Mouse (Mus musculus) limb, embryonic 15.5 days (tissue): ENCODE results near the gene Ercc2. TPM values are rescaled to one million over a fixed set of nuclear protein-coding genes. Genes with fewer than 3 reads are reported as not detected.

Experiments
- ATAC-seq: fragments of 200-750 bp; cut with Nextera tagmentation; 2 replicates; pipeline ENCODE4 v1.8.0; 2017; ENCODE audit warnings: low read depth, moderate TSS enrichment; ENCODE audit not compliant: insufficient number of reproducible peaks, low FRiP score, low TSS enrichment
- H3K27ac ChIP-seq: fragments of 300-500 bp; sonication (generic); 2 replicates; pipeline ENCODE4 v1.5.1; 2015; ENCODE audit warnings: moderate library complexity, mild to moderate bottlenecking, inconsistent platforms
- H3K27me3 ChIP-seq: fragments of 300-500 bp; sonication (generic); 2 replicates; pipeline ENCODE4 v1.6.1; 2015; ENCODE audit warnings: inconsistent platforms
- H3K36me3 ChIP-seq: fragments of 300-500 bp; sonication (generic); 2 replicates; pipeline ENCODE4 v1.6.1; 2015; ENCODE audit warnings: inconsistent platforms
- H3K4me1 ChIP-seq: fragments of 300-500 bp; sonication (generic); 2 replicates; pipeline ENCODE4 v1.6.1; 2015; ENCODE audit warnings: inconsistent platforms
- H3K4me2 ChIP-seq: fragments of 300-500 bp; sonication (generic); 2 replicates; pipeline ENCODE4 v1.6.1; 2015; ENCODE audit warnings: mild to moderate bottlenecking, inconsistent platforms
- H3K4me3 ChIP-seq: fragments of 300-500 bp; sonication (generic); 2 replicates; pipeline ENCODE4 v1.5.1; 2015; ENCODE audit warnings: mild to moderate bottlenecking, inconsistent platforms
- H3K9ac ChIP-seq: fragments of 300-500 bp; sonication (generic); 2 replicates; pipeline ENCODE4 v1.6.1; 2015; ENCODE audit warnings: inconsistent platforms
- H3K9me3 ChIP-seq: fragments of 300-500 bp; sonication (generic); 2 replicates; pipeline ENCODE4 v1.6.1; 2016; ENCODE audit warnings: inconsistent platforms
- WGBS: fragments of 180-500 bp; shearing (Covaris S2); methylation state at CpG from one replicate; pipeline ENCODE4 v1.1.7; 2015; 5-methylcytosine and 5-hydroxymethylcytosine counted together
- polyA plus RNA-seq: library from polyadenylated mRNA; unstranded; fragments of >200 nt; fragmentation: Nextera tagmentation; extraction: Ambion mirVana; gene quantifications from 2 replicates; pipeline ENCODE4 v1.2.1, GENCODE M21; 2015

Gene Ercc2
- polyA plus RNA-seq, 1 experiment from 2014 or later: 14.9 TPM

DNA sequence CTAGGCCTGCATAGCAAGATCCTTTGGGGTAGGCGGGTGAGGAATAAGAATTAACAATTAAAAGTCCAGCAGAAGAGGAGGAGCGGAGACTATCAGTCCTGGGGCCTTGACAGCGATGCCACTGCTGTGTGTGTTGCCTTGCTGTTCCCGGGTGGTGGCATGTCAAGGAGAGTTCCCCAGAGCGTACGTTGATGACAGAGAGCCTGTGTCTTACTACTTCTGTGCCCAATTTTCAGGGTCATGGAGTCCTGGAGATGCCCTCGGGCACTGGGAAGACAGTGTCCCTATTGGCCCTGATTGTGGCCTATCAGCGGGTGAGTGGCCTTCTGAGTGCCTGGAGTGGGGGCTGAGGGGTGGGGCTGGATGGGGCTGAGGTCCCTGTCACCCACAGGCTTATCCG is 1.9 kb downstream of the Ercc2 start:
- H3K4me2 ChIP-seq: no peak overlapping the region

DNA sequence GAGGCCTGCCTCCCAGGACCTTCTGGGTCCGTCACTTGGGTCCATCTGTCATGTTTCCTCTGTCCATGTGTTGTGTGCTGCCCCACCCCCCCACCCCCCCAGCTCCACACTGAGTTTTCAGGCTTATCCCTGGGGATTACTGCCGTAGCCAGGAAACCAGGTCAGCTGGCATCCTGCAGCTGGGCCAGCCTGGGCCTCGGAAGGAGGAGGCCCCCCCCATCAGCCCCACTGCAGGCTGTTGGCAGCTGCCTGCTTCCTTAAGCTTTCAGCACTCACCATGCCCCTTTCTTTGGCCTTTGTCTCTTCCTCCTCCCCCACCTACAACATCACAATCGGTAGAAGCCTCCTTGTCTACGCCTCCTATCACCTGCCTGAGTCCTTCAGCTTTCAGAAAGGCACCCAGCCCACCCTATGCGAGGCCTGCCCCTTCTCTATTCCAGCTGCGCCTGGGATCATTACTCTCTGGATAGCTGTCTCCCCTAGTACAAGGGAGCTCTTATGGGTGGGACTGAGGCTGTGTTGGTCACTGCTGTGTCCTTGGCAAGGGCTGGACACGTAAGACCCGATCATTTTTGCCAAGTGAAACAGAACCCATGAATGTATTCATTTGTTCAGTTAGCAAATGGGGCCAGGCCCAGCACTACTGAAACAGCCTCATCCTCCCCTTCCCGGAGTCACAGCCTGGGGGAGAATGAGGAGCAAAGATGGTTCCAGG is 7.0 kb downstream of the Ercc2 start:
- H3K27me3 ChIP-seq: no peaks in the 10 kb centered on the region
- no peak overlapping the region for H3K27ac ChIP-seq
- H3K4me3 ChIP-seq: no peak overlapping the region
- H3K9ac ChIP-seq: no peak overlapping the region
- peaks cover 96% of the 10 kb centered on the region for H3K36me3 ChIP-seq
- ATAC-seq: no peak
- WGBS: 76% methylated on average over 10 of the region's 10 CpGs
- no peaks in the 10 kb centered on the region for H3K9me3 ChIP-seq
- no peak overlapping the region for H3K4me2 ChIP-seq
- 0 out of 2 replicates have a peak, but pooled peaks cover 4% of the 10 kb centered on the region for H3K4me1 ChIP-seq

More for the DNA sequence above, 1.9 kb downstream of the Ercc2 start:
- H3K4me1 ChIP-seq: peaks cover 21% of the 10 kb centered on the region
- no peak for ATAC-seq
- 87% methylated on average over 9 of the region's 9 CpGs for whole genome bisulfite sequencing
- H3K4me3 ChIP-seq: no peak overlapping the region; the same call in 1 of the 2 replicates
- H3K27ac ChIP-seq: no peak overlapping the region
- no peak overlapping the region for H3K9ac ChIP-seq
- peaks cover 46% of the 10 kb centered on the region for H3K36me3 ChIP-seq
- H3K9me3 ChIP-seq: no peaks in the 10 kb centered on the region
- H3K27me3 ChIP-seq: no peaks in the 10 kb centered on the region

DNA sequence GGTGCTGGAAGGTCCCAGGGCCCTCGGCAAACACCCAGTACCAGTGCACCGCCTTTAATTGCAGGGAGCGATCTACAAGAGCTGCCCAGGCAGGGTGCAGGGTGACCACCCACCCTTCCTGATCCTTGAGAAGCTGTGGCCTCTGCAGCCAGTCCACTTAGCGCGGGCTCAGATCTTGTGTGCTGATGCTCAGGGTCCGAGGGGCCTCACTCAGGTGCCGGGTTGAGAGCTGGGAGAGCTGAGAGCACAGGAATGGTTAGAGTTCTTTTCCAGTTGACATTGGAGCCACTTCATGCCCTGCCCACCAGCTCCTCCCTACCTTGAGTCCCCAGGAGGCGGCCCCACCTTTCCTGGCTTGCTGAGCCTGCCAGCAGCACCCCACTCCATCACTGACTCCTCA is 12.7 kb downstream of the Ercc2 start:
- no peak overlapping the region for H3K4me2 ChIP-seq
- peaks cover 62% of the 10 kb centered on the region for H3K36me3 ChIP-seq
- 88% methylated on average over 8 of the region's 8 CpGs for WGBS
- H3K4me1 ChIP-seq: peaks cover 6% of the 10 kb centered on the region
- no peak overlapping the region for H3K9ac ChIP-seq
- no peak for ATAC-seq
- no peaks in the 10 kb centered on the region for H3K9me3 ChIP-seq
- H3K27me3 ChIP-seq: peaks cover 4% of the 10 kb centered on the region
- H3K4me3 ChIP-seq: no peak overlapping the region
- H3K27ac ChIP-seq: no peak overlapping the region

DNA sequence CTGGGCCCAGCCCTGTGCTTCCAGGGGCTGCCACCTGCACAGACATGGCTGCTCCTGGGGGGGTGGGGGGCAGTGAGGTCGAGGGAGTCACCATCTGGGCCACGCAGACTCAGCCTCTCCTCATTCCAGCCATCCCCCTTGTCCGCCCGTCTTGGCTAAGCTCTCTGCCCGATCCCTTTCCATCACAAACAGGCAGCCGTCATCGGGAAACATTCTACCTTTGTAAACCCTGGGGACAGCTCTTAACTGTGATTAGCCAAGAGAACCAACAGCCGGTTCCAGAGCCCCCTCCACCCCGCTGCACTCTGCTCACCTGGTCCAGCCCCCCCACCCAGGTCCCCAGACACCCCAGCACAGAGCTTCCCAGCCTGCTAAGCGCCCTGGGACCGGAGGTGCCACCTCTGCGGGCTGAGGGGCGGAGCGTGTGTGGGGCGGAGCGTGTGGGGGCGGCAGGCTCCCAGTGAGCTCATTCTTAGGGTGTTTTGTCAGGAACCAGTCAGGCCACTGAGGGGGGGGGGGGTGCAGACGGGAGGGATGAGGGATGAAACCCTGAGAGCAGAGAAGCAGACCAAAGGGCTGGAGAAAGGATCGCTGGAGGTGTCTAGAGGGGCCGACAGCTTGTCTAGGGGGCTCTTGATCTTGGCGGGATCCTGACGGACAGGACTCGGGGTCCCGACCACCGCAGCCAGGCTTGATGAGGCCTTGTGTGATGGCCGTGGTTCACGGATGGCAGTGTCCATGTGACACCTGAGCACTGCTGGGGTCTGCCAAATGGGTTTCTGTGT is 17.9 kb downstream of the Ercc2 start:
- 2% methylated on average over 26 of the region's 27 CpGs for WGBS
- H3K9ac ChIP-seq: peak overlapping the region; percentile 14
- no peak for ATAC-seq
- peaks cover 24% of the 10 kb centered on the region for H3K4me1 ChIP-seq
- peak overlapping the region; percentile 47 for H3K4me2 ChIP-seq
- peak overlapping the region; percentile 32 for H3K4me3 ChIP-seq
- no peak overlapping the region; the same call in 1 of the 2 replicates for H3K27ac ChIP-seq
- H3K27me3 ChIP-seq: peaks cover 37% of the 10 kb centered on the region
- H3K9me3 ChIP-seq: peaks cover 6% of the 10 kb centered on the region; the same call in 1 of the 2 replicates
- peaks cover 10% of the 10 kb centered on the region for H3K36me3 ChIP-seq

DNA sequence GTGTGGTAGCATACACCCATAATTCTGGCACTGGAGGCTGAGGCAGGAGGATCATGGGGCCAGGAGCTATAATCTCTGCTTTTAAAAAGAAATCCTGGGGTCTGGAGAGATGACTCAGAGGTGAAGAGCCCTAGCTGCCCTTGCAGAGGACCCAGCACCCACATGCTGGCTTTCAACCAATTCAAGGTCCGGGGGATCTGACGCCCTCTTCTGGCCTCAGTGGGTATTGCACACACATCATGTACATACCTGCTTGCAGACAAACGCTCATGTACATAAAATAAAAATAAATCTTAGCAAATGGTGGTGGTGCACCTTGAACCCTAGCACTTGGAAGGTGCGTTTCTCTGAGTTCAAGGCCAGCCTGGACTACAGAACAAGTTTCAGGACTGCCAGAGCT is 19.1 kb downstream of the Ercc2 start:
- WGBS: 88% methylated on average over 4 of the region's 4 CpGs
- no peak for ATAC-seq
- peaks cover 6% of the 10 kb centered on the region; the same call in 1 of the 2 replicates for H3K9me3 ChIP-seq
- peaks cover 24% of the 10 kb centered on the region for H3K4me1 ChIP-seq
- H3K9ac ChIP-seq: no peak overlapping the region
- no peak overlapping the region for H3K4me3 ChIP-seq
- no peaks in the 10 kb centered on the region for H3K36me3 ChIP-seq
- H3K27me3 ChIP-seq: peaks cover 46% of the 10 kb centered on the region
- H3K27ac ChIP-seq: no peak overlapping the region
- no peak overlapping the region for H3K4me2 ChIP-seq

DNA sequence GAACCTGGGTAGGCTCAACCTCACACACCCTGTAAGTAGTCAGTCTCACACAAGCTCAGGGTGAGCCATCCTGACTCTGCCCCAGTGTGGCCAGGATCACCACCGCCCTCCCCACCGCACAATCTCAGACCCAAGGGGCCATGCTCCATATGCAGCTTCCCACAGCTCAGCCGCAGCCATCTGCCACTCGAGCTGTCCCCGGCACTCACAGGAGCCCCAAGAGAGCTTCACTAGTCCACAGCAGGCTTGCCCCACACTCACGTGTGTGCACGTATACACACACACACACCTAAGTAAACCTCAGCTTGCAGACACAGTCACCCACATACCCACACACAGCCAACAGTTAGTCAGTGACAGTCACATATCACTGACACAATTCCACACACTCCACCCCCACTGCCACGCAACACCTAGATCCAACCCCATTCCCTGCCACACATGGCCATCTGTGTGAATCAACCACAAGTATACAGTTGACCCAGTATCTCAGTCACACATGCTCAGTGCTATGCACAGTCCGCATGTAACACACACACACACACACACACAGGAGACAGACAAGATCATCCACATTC is 20.8 kb downstream of the Ercc2 start:
- no peaks in the 10 kb centered on the region for H3K36me3 ChIP-seq
- peaks cover 6% of the 10 kb centered on the region; the same call in 1 of the 2 replicates for H3K9me3 ChIP-seq
- no peak overlapping the region for H3K4me3 ChIP-seq
- no peak overlapping the region for H3K9ac ChIP-seq
- no peak for ATAC-seq
- peaks cover 48% of the 10 kb centered on the region for H3K27me3 ChIP-seq
- no peak overlapping the region for H3K4me2 ChIP-seq
- H3K27ac ChIP-seq: no peak overlapping the region
- H3K4me1 ChIP-seq: peaks cover 24% of the 10 kb centered on the region
- 85% methylated on average over 9 of the region's 9 CpGs for WGBS

DNA sequence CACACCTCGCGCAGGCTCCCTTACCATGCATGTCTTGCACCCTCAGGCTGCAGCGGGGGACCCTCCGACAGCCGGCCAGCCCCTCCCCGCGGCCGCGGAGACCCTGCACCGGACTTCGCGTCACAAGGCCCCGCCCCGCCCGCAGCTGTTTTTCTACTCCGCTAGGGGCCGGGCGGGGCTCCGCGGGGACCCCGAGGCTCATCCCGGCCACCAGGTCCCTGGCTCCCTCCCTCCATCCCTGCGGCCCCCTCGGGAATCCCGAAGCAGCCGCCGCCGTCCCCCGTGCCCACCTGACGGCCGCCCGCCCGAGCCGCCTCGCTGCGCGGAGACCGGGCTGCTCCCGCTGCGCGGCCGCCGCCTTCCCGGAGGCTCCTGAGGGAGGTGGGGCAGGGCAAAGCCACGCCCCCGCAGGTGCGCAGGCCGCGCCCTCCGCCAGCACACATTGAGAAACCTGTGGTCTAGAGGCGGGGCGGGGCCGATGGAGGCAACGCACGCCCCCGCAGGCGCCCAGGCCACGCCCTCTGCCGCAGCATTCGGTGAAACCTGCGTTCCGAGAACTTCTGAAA is 22.0 kb downstream of the Ercc2 start, which contains the start of gene Klc3:
Gene Klc3 (minus strand): TSS at position 374 of the 566 bp plus-strand sequence.
- Histone ChIP-seq H3K9me3 (peaks cover 6% of the 10 kb centered on the region; the same call in 1 of the 2 replicates), H3K4me1 (peaks cover 24% of the 10 kb centered on the region), H3K4me2 (peak within 1 kb of the TSS; percentile 98), H3K27me3 (peaks cover 48% of the 10 kb centered on the region), H3K4me3 (peak within 1 kb of the TSS; percentile 54), H3K36me3 (no peaks in the 10 kb centered on the region), H3K27ac (no peak within 1 kb of the TSS), H3K9ac (peak within 1 kb of the TSS; percentile 48)
- under 1% methylated on average over 55 of the region's 62 CpGs for WGBS
- 0 out of 2 replicates have a peak, but pooled peaks have one; percentile 15 for ATAC-seq

DNA sequence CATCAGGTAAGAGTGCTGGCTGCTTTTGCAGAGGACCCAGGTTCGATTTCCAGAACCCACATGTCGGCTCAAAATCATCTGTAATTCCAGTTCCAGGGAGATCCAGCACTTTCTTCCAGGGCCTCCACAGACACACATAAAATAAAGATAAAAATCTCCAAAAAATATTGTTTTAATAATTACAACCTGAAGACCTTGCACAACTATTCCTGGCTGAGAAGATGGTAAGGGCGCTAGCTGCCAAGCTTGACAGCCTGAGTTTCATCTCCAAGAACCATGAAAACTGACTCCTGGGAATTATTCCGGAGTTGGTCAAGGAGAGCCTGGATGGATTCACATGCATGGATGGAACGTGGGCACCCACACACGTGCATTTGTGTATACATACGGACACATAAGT is 22.7 kb downstream of the Ercc2 start, which contains the start of gene Ckm:
Gene Ckm (plus strand): TSS at position 301 of the 400 bp plus-strand sequence.
- peak within 1 kb of the TSS; percentile 54 for H3K4me3 ChIP-seq
- no peak within 1 kb of the TSS for H3K27ac ChIP-seq
- H3K27me3 ChIP-seq: peaks cover 44% of the 10 kb centered on the region
- no peaks in the 10 kb centered on the region for H3K36me3 ChIP-seq
- ATAC-seq: no peak
- peaks cover 6% of the 10 kb centered on the region; the same call in 1 of the 2 replicates for H3K9me3 ChIP-seq
- H3K9ac ChIP-seq: peak within 1 kb of the TSS; percentile 48
- H3K4me1 ChIP-seq: peaks cover 20% of the 10 kb centered on the region
- 45% methylated on average over 7 of the region's 7 CpGs for WGBS
- peak within 1 kb of the TSS; percentile 98 for H3K4me2 ChIP-seq

DNA sequence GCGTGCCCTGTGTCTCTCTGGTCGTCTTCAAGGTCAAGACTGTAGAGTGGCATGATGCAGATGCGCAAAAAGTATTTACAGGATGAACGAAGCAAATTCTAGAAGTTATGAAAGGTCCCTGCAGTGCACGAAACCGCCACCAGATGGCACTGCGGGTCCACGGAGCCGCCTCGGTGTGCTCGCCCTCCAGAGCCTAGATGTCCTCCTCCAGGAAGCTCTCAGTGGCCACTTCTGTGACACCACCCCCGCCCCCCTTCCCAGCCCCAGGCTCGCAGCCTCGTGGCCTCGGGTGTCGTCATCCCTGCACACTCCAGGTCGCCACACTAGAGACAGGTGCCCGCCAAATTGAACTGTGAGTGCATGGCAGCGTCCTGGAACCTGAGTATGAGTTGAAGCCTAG is 23.6 kb downstream of the Ercc2 start:
- H3K9ac ChIP-seq: no peak overlapping the region
- H3K4me2 ChIP-seq: no peak overlapping the region

DNA sequence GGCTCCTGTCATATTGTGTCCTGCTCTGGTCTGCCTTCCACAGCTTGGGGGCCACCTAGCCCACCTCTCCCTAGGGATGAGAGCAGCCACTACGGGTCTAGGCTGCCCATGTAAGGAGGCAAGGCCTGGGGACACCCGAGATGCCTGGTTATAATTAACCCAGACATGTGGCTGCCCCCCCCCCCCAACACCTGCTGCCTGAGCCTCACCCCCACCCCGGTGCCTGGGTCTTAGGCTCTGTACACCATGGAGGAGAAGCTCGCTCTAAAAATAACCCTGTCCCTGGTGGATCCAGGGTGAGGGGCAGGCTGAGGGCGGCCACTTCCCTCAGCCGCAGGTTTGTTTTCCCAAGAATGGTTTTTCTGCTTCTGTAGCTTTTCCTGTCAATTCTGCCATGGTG is 27.9 kb downstream of the Ercc2 start:
- 34% methylated on average over 6 of the region's 6 CpGs for whole genome bisulfite sequencing
- Histone ChIP-seq H3K4me3 (no peak overlapping the region), H3K27me3 (peaks cover 11% of the 10 kb centered on the region), H3K27ac (peak overlapping the region; percentile 33; the same call in 1 of the 2 replicates), H3K36me3 (no peaks in the 10 kb centered on the region), H3K9ac (no peak overlapping the region), H3K9me3 (no peaks in the 10 kb centered on the region), H3K4me2 (no peak overlapping the region), H3K4me1 (peaks cover 5% of the 10 kb centered on the region; the same call in 1 of the 2 replicates)
- ATAC-seq: peak; percentile 36; the same call in 1 of the 2 replicates

More for the DNA sequence above, 23.6 kb downstream of the Ercc2 start:
- H3K9me3 ChIP-seq: peaks cover 6% of the 10 kb centered on the region; the same call in 1 of the 2 replicates
- ATAC-seq: no peak
- H3K27me3 ChIP-seq: peaks cover 39% of the 10 kb centered on the region
- no peaks in the 10 kb centered on the region for H3K36me3 ChIP-seq
- no peak overlapping the region for H3K27ac ChIP-seq
- WGBS: 2% methylated on average over 19 of the region's 19 CpGs
- no peak overlapping the region for H3K4me3 ChIP-seq
- H3K4me1 ChIP-seq: peaks cover 15% of the 10 kb centered on the region

DNA sequence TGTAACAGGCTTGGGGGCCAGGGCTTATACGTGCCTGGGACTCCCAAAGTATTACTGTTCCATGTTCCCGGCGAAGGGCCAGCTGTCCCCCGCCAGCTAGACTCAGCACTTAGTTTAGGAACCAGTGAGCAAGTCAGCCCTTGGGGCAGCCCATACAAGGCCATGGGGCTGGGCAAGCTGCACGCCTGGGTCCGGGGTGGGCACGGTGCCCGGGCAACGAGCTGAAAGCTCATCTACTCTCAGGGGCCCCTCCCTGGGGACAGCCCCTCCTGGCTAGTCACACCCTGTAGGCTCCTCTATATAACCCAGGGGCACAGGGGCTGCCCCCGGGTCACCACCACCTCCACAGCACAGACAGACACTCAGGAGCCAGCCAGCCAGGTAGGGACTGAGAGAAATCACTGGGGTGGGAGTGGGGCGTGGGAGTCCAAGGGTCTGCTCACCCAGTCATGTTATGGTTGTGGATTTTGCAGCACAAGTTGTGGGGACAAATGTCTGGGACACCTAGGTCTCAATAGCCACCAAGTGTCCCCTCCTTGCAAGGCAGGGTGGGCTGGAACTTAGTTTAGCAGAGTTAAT is 29.0 kb downstream of the Ercc2 start:
- Histone ChIP-seq H3K27ac (no peak overlapping the region), H3K9ac (no peak overlapping the region), H3K36me3 (no peaks in the 10 kb centered on the region), H3K27me3 (0 out of 2 replicates have a peak, but pooled peaks cover 4% of the 10 kb centered on the region), H3K4me2 (no peak overlapping the region), H3K9me3 (no peaks in the 10 kb centered on the region), H3K4me3 (no peak overlapping the region), H3K4me1 (0 out of 2 replicates have a peak, but pooled peaks cover 2% of the 10 kb centered on the region)
- WGBS: 76% methylated on average over 11 of the region's 11 CpGs
- ATAC-seq: peak; percentile 59
